Mouse (Mus musculus) frontal cortex, postnatal 36 days (tissue): ENCODE data around the gene Cda.
"Not testable (repeated sequence)": the region's sequence is repeated elsewhere in the genome, so short reads cannot be mapped to it uniquely, and the experiment has no call there.

ENCODE experiments used
- DNase-seq, 2 experiments: peaks; one replicate each; pipeline ENCODE4 v3.0.0; 2022; ENCODE audit warnings: low spot score in 2 of 2

Gene Cda

DNA sequence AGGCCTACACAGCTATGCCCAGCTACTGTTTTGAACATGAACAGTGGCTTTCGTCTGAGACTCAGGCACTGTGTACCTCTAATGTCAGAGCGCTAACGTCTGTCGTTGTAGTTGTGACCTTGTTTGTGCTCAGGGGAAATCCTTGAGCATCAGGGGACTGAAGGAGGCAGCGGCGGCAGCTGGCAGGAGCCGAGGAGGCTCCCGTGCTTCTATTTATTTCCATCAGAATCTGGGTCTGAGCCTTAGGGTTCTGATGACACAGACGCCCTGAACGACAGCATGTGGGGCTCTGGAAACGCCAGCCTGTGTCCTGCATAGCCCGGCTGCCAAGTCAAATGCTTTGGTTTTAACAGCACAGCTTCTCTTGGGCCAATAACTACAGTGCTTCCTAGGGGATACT lies 32.8 kb downstream of the Cda start:
- DNase-seq: no peak

GRCm38 (mm10) chr4:138333135-138333534 lies 34.7 kb downstream of the Cda start:
- no peak for DNase-seq

GRCm38 (mm10) chr4:138331647-138332046 lies 36.1 kb downstream of the Cda start:
- no peak for DNase-seq

DNA sequence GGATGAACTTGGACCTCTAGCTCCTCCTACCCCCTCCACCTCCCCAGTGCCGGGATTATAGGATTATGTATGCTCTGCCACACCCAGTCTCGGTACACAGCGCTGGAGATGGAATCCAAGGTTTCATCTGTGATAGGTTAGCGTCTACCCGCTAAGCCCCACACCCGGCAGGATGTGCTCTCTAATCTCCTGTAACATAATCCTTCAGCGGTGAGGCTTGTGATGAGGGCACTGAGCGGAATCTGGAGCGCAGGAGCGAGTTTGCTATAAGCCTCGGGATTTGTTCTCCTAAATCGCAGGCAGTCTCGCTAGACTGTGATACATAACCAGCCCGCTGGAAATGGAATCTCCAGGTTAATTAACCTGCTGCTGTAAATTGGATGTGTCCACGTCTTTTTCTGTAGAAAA lies 37.5 kb downstream of the Cda start:
- no peak for DNase-seq

- no peak for DNase-seq
Measured at GRCm38 (mm10) chr4:138327891-138328470, 39.8 kb downstream of the Cda start.

- not testable (repeated sequence) for DNase-seq
Measured at GRCm38 (mm10) chr4:138327155-138327554, 40.6 kb downstream of the Cda start.

GRCm38 (mm10) chr4:138326077-138326695 lies 41.6 kb downstream of the Cda start, which contains the start of gene Pink1:
Gene Pink1, minus strand, starts transcription at chr4:138326307.
- peak; percentile 91 to 94 for DNase-seq

DNA sequence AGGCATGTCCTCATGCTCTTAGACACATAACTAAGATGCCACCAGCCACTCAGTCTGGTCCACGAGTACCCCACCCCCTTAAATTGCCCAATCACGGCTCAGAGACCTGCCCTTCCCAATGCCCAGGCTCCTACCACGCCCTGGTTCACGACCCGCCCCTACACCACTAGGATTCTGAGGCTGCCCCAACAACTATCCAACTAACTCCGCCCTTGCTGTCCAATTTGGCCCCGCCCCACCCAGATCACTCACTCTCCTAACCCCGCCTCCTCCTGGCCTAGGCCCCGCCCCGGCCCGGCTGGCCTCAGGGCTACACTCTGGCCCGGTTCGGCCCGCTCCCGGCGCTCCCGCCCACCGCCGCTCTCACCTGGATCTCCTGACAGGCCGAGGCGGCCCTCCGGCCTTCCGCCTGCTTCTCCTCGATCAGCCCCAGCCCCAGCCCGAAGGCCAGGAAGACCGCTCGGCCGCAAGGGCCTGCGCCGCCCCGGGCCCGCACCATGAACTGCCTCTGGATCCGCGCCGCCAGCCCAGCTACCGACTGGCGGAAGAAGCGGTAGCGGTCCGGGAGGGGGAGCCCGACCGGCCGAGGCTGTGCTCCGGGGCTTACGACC lies 42.2 kb downstream of the Cda start:
- peak; percentile 91 to 92 for DNase-seq

- no peak for DNase-seq
Measured at GRCm38 (mm10) chr4:138324451-138324850, 43.3 kb downstream of the Cda start.

GRCm38 (mm10) chr4:138323753-138324152 lies 44.0 kb downstream of the Cda start:
- no peak for DNase-seq

- no peak for DNase-seq
Measured at GRCm38 (mm10) chr4:138322692-138323091, 45.1 kb downstream of the Cda start.

DNA sequence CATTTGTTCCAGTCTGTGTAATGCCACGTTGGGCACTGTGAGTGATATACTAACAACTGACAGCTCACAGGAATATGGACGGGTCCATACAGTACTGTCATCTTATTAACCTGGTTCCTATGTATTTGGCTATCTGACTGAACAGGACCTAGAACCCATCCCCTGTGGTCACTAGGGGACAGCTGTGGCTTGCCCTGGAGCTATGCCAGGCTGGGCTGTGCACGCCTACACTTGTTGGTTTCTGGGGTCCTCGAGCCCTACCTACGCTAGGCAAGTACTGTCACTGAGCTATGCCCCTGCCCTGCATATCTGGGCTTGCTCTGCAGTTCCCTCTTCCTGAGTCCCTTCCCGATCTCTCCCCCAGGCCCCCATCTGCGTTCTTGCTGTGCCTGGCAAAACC lies 46.3 kb downstream of the Cda start:
- DNase-seq: no peak

- DNase-seq: no peak
Measured at GRCm38 (mm10) chr4:138320711-138321110, 47.1 kb downstream of the Cda start.

DNA sequence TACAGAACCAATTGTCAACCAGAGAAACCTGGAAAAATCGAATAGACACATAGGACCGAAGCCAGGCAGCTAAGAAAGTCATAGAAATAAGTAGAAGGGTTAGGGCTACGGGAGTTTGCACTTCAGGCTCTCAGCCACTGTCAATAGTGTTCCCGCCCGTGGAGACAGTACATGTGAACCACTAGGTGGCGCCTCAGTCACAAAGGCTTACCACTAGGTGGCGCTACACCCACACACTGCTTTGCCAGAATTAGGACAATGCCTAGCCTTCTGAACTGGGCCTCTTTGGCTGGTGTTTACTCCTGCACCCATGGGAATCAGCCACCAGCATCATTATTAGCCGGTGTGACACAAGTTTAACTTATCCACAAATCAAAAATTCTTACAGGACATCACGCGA lies 48.3 kb downstream of the Cda start:
- peak; percentile 86 to 92 for DNase-seq

GRCm38 (mm10) chr4:138318509-138319266 lies 49.1 kb downstream of the Cda start:
- peak; percentile 50 to 58 for DNase-seq

- no peak for DNase-seq
Measured at GRCm38 (mm10) chr4:138316369-138316768, 51.4 kb downstream of the Cda start.

- DNase-seq: no peak
Measured at GRCm38 (mm10) chr4:138315781-138316180, 52.0 kb downstream of the Cda start.

DNA sequence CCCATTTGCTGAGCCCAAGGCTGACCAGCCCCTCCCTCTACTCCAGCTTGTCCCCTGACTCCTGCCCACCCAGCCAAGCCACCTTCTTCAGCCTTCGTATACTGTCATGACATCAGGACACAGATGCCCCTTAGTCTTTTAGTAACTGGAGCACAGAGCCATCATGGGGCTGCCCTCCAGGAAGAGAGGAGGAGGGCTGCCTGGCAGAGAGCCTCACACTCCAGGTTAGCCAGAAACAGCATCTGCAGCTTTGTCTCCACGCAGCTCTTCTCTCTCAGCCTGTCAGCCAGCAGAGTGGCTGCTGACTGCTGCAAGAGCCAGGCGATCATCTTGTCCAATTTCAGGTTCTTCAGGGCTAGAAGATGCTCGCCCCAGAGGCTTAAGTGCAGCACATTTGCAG lies 54.0 kb downstream of the Cda start:
- DNase-seq: no peak

DNA sequence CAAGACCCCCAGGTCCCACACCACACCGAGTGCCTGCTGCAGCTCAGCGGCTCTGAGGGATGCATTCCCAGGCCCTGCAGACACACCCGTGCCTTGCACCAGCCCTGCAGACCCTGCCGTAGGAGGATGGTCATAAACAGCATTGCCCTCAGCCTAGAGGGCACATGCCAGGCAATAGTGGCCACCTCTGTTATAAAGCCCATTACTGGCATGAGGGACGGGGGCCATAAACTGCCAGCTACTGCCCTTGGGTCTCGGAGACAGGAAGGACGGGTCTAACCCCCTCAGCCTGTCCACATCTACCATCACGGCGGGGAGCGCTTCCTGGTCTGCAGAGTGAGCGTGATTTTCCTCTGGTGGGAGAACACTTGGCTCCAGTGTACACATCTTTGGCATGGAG lies 54.8 kb downstream of the Cda start:
- DNase-seq: no peak

DNA sequence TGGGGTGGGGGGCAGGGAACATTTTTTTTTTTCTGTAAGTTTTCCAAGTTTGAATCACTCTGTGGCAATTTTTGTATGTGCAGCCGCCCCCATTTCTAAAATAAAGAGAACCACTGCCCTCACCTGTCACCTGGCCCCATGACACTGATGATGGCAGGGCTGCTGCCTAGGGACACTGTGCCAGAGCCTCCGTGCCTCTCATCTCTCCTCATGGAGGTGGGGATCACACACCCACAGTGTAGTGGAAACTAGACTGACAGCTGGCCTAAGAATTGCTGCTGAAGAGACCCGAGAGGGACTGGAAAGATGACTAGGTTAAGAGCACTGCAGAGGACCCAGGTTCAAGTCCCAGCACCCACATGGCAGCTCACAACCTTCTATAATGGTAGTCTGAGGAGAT lies 55.7 kb downstream of the Cda start:
- no peak for DNase-seq

DNA sequence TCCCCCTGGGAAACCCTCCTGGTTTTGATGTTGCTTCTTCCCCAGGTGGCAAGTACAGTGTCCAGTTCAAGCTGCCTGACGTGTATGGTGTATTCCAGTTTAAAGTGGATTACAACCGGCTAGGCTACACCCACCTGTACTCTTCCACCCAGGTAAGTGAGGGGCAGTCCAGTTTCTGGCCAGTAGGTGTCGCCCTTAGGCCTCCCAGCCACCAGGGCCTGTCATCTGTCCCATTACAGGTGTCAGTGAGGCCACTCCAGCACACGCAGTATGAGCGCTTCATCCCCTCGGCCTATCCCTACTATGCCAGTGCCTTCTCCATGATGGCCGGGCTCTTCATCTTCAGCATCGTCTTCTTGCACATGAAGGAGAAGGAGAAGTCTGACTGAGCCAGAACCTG lies 56.2 kb downstream of the Cda start:
- DNase-seq: peak in 1 of 2 experiments; percentile 43

GRCm38 (mm10) chr4:138310311-138310910 lies 57.4 kb downstream of the Cda start:
- DNase-seq: no peak
